10 mouse cellular contexts compared by ENCODE assay signal in the genomic region with DNA sequence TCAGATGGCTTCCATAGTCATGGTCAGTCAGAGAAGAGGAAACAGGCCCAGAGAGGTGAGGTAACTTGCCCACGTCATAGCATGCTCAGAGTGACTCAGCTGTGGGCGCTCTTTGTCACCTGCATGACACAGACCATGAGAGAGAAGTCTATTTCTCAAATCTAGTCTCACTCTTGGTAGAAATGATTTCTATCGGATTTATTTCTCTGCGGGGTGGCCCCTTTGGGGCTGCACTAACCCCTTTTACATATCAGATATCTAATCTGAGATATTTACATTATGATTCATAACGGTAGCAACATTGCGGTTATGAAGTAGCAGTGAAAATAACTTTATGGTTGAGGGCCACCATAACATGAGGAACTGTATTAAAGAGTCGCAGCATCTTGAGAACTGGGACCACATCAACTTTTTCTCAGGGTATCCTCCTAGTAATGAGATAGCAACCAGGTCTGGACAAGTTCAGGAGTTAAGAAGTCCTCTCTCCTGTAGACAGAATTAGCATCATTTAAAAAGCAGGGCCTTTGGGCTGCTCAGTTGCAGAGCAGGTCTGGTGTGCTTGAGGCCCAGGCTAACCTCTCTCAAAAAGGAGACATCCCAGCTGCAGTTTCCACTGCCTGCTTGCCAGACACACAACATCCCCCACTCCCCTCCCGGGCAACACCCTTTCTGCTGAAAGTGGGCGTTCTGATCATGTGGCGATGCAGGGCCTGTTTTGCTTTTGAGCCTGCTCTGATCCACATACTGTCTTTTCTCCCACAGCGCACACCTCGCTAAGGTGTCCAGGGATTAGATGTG. TPM values are rescaled to one million over a fixed set of nuclear protein-coding genes. Genes with fewer than 3 reads are reported as not detected.
DNase-seq lines count a peak whose midpoint lies in the region; ATAC-seq and TF ChIP-seq lines count a peak whose summit lies in the region.
"Had no signal": no experiment of that assay in that cellular context is flagged by ENCODE, and none has a peak within 500 bp of the region (broad histone marks: within the 10 kb centered on the region; RNA-seq: fewer than 3 reads in every experiment).

No protein-coding gene starts in this region.

- H3K4me3 ChIP-seq in thymus, adult 2 months (ENCODE audit: control insufficient read depth, insufficient read depth, low read length): no peak overlapping the region
- H3K4me3 ChIP-seq in liver, postnatal 0 days (ENCODE audit: low read depth, low read length): no peak overlapping the region
- H3K4me3 ChIP-seq in kidney, embryonic 16.5 days (ENCODE audit: low read length): no peak overlapping the region

- no peak overlapping the region for H3K4me2 ChIP-seq in liver, postnatal 0 days (ENCODE audit: low read depth, low read length)
- no peak overlapping the region for H3K4me2 ChIP-seq in kidney, embryonic 16.5 days (replicated peaks; ENCODE audit: low read depth, low read length)
- H3K4me2 ChIP-seq: hindbrain, embryonic 14.5 days; lung, embryonic 14.5 days had no signal

- TF ChIP-seq CTCF in thymus, adult 2 months (IDR thresholded peaks at IDR 0.05; ENCODE audit: borderline replicate concordance, control insufficient read depth, extremely low read depth, insufficient read depth, low read length, poor library complexity): no peak
- TF ChIP-seq CTCF in liver, postnatal 0 days (IDR thresholded peaks at IDR 0.05; ENCODE audit: low read depth): no peak

- H3K36me3 ChIP-seq in thymus, adult 2 months (ENCODE audit: control insufficient read depth, insufficient read depth, low read length): no peaks in the 10 kb centered on the region
- H3K36me3 ChIP-seq in liver, postnatal 0 days (replicated peaks; ENCODE audit: insufficient read depth, low read length): peaks cover 6% of the 10 kb centered on the region; the same call in 1 of the 2 replicates
- H3K36me3 ChIP-seq in kidney, embryonic 16.5 days (ENCODE audit: insufficient read depth, low read length): no peaks in the 10 kb centered on the region

- no peak overlapping the region for H3K9ac ChIP-seq in liver, postnatal 0 days (replicated peaks)
- no peak overlapping the region for H3K9ac ChIP-seq in kidney, embryonic 16.5 days (replicated peaks; ENCODE audit: low read length)
- H3K9ac ChIP-seq: hindbrain, embryonic 14.5 days; lung, embryonic 14.5 days had no signal

- H3K27me3 ChIP-seq in thymus, adult 2 months (ENCODE audit: control insufficient read depth, insufficient read depth, low read length): no peaks in the 10 kb centered on the region
- H3K27me3 ChIP-seq in liver, postnatal 0 days (ENCODE audit: insufficient read depth, low read length): no peaks in the 10 kb centered on the region
- H3K27me3 ChIP-seq in kidney, embryonic 16.5 days (ENCODE audit: insufficient read depth, low read length): no peaks in the 10 kb centered on the region

- no peak for TF ChIP-seq POLR2A in thymus, adult 2 months (IDR thresholded peaks at IDR 0.05; ENCODE audit: control insufficient read depth, extremely low read depth, insufficient read depth, low read length, poor library complexity)

- peak; percentile 56 for ATAC-seq in liver, postnatal 0 days
- ATAC-seq in kidney, embryonic 16.5 days (ENCODE audit: low FRiP score, low TSS enrichment): no peak

- H3K4me1 ChIP-seq in thymus, adult 2 months (replicated peaks; ENCODE audit: control insufficient read depth, insufficient read depth, low read length): peaks cover 43% of the 10 kb centered on the region
- H3K4me1 ChIP-seq in liver, postnatal 0 days (ENCODE audit: insufficient read depth): peaks cover 74% of the 10 kb centered on the region
- peaks cover 51% of the 10 kb centered on the region for H3K4me1 ChIP-seq in kidney, embryonic 16.5 days (ENCODE audit: insufficient read depth, low read length)

- H3K9me3 ChIP-seq in liver, postnatal 0 days (ENCODE audit: low read length): no peaks in the 10 kb centered on the region
- no peaks in the 10 kb centered on the region for H3K9me3 ChIP-seq in kidney, embryonic 16.5 days (ENCODE audit: low read length)

- TF ChIP-seq EP300 in liver, postnatal 0 days (IDR thresholded peaks at IDR 0.05; ENCODE audit: low read depth): no peak

- DNase-seq in adrenal gland, postnatal 14 days: peak; percentile 56
- DNase-seq in adrenal gland, postnatal 10 days: no peak
- DNase-seq in thymus, postnatal 4 days: peak; percentile 28
- no peak for DNase-seq in thymus, adult 2 months
- peak; percentile 55 for DNase-seq in liver, postnatal 0 days
- DNase-seq in embryo, embryonic 11 days: no peak
- no peak for DNase-seq in urinary bladder, adult 18-20 months (ENCODE audit: low spot score in 2 of 2)
- DNase-seq: lung, embryonic 14.5 days had no signal

- WGBS in thymus, adult 2 months: 77% methylated on average over 12 of the region's 12 CpGs
- 75% methylated on average over 12 of the region's 12 CpGs for WGBS in liver, postnatal 0 days (ENCODE audit: insufficient replicate concordance)
- WGBS in kidney, embryonic 16.5 days: 77% methylated on average over 12 of the region's 12 CpGs

- H3K27ac ChIP-seq in thymus, adult 2 months (ENCODE audit: control insufficient read depth, insufficient read depth, low read length): no peak overlapping the region
- peak overlapping the region; percentile 77 for H3K27ac ChIP-seq in liver, postnatal 0 days (ENCODE audit: low read depth)
- no peak overlapping the region for H3K27ac ChIP-seq in kidney, embryonic 16.5 days (ENCODE audit: low read length)
- H3K27ac ChIP-seq: hindbrain, embryonic 14.5 days had no signal

RNA-seq across cellular contexts. Expression of a gene that starts 10.9 kb away (rescaled TPM):
- total RNA-seq in adrenal gland, postnatal 14 days (2021): 135 and 148 TPM in 2 replicates
- 100 to 1,000 TPM; 120 TPM for total RNA-seq in adrenal gland, postnatal 10 days (2021)
- polyA plus RNA-seq in thymus, adult 2 months (2012; rRNA removed): 41.5 and 56.1 TPM in 2 replicates
- polyA plus RNA-seq in liver, postnatal 0 days (2015; fragmentation: Nextera tagmentation; extraction: Ambion mirVana): 243 and 249 TPM in 2 replicates
- 158 and 178 TPM in 2 replicates for polyA plus RNA-seq in kidney, embryonic 16.5 days (2015; fragmentation: Nextera tagmentation; extraction: Ambion mirVana)

Comparison
In these comparisons a context has a peak if more than half of its experiments do, and no peak if none do; other contexts are left out.
1. DNase-seq: peak in adrenal gland, postnatal 14 days (single experiment), thymus, postnatal 4 days (single experiment) and liver, postnatal 0 days (single experiment); none in adrenal gland, postnatal 10 days (single experiment), thymus, adult 2 months (single experiment), embryo, embryonic 11 days (single experiment) and urinary bladder, adult 18-20 months (0 of 2).